Mouse (Mus musculus): ENCODE results near the gene Synj1.

Gene Synj1

GRCm38 (mm10) chr16:91010581-91011020, 507 bp downstream of the Synj1 start:
- no peak for DNase-seq (ENCODE audit: extremely low spot score, low spot score)

GRCm38 (mm10) chr16:91009942-91010529, 1.1 kb downstream of the Synj1 start:
- peak; percentile 20 for DNase-seq (ENCODE audit: extremely low spot score, low spot score)

GRCm38 (mm10) chr16:91004915-91005538, 6.1 kb downstream of the Synj1 start:
- DNase-seq (ENCODE audit: extremely low spot score, low spot score): no peak

GRCm38 (mm10) chr16:91001098-91001497, 10.0 kb downstream of the Synj1 start:
- DNase-seq (ENCODE audit: extremely low spot score, low spot score): no peak

GRCm38 (mm10) chr16:90999827-91000226, 11.3 kb downstream of the Synj1 start:
- no peak for DNase-seq (ENCODE audit: extremely low spot score, low spot score)

GRCm38 (mm10) chr16:90997822-90998221, 13.3 kb downstream of the Synj1 start:
- no peak for DNase-seq (ENCODE audit: extremely low spot score, low spot score)

GRCm38 (mm10) chr16:90996327-90997243, 14.5 kb downstream of the Synj1 start:
- no peak for DNase-seq (ENCODE audit: extremely low spot score, low spot score)

- DNase-seq (ENCODE audit: extremely low spot score, low spot score): no peak
Measured at GRCm38 (mm10) chr16:90995498-90995897, 15.6 kb downstream of the Synj1 start.

GRCm38 (mm10) chr16:90995023-90995422, 16.1 kb downstream of the Synj1 start:
- DNase-seq (ENCODE audit: extremely low spot score, low spot score): no peak

- DNase-seq (ENCODE audit: extremely low spot score, low spot score): no peak
Measured at GRCm38 (mm10) chr16:90989162-90989561, 21.9 kb downstream of the Synj1 start.

- no peak for DNase-seq (ENCODE audit: extremely low spot score, low spot score)
Measured at GRCm38 (mm10) chr16:90988665-90989064, 22.4 kb downstream of the Synj1 start.

GRCm38 (mm10) chr16:90988039-90988438, 23.1 kb downstream of the Synj1 start:
- no peak for DNase-seq (ENCODE audit: extremely low spot score, low spot score)

- no peak for DNase-seq (ENCODE audit: extremely low spot score, low spot score)
Measured at GRCm38 (mm10) chr16:90971004-90971403, 40.1 kb downstream of the Synj1 start.

- no peak for DNase-seq (ENCODE audit: extremely low spot score, low spot score)
Measured at GRCm38 (mm10) chr16:90966241-90966640, 44.9 kb downstream of the Synj1 start.

- no peak for DNase-seq (ENCODE audit: extremely low spot score, low spot score)
Measured at GRCm38 (mm10) chr16:90964302-90964701, 46.8 kb downstream of the Synj1 start.

- no peak for DNase-seq (ENCODE audit: extremely low spot score, low spot score)
Measured at GRCm38 (mm10) chr16:90963866-90964265, 47.2 kb downstream of the Synj1 start.

GRCm38 (mm10) chr16:90963231-90963630, 47.9 kb downstream of the Synj1 start:
- DNase-seq (ENCODE audit: extremely low spot score, low spot score): no peak

GRCm38 (mm10) chr16:90958301-90959085, 52.6 kb downstream of the Synj1 start:
- no peak for DNase-seq (ENCODE audit: extremely low spot score, low spot score)

- no peak for DNase-seq (ENCODE audit: extremely low spot score, low spot score)
Measured at GRCm38 (mm10) chr16:90955494-90955893, 55.6 kb downstream of the Synj1 start.

- DNase-seq (ENCODE audit: extremely low spot score, low spot score): no peak
Measured at GRCm38 (mm10) chr16:90953770-90954169, 57.3 kb downstream of the Synj1 start.

- no peak for DNase-seq (ENCODE audit: extremely low spot score, low spot score)
Measured at GRCm38 (mm10) chr16:90953147-90953546, 58.0 kb downstream of the Synj1 start.

Data from neural tube, embryonic 10.5 days (tissue).